Mouse (Mus musculus) intestine, embryonic 16.5 days (tissue): ENCODE data around the gene Aqp11. TPM values are rescaled to one million over a fixed set of nuclear protein-coding genes. Genes with fewer than 3 reads are reported as not detected.
A peak's percentile ranks its signal among the peaks of the same experiment; 100 is the strongest.

Source experiments
- ATAC-seq: fragments of 200-750 bp; cut with Nextera tagmentation; 2 replicates; pipeline ENCODE4 v1.8.0; 2017; ENCODE audit warnings: moderate TSS enrichment, moderate library complexity
- H3K27ac ChIP-seq: fragments of 300-500 bp; sonication (generic); 2 replicates; pipeline ENCODE4 v1.5.1; 2014; ENCODE audit warnings: mild to moderate bottlenecking, low read length
- H3K27me3 ChIP-seq: fragments of 300-500 bp; sonication (generic); replicated peaks from 2 replicates; pipeline ENCODE4 v1.6.1; 2014; ENCODE audit warnings: low read length, control low read depth, mixed read lengths; ENCODE audit not compliant: control insufficient read depth, insufficient read depth
- H3K36me3 ChIP-seq: fragments of 300-500 bp; sonication (generic); 2 replicates; pipeline ENCODE4 v1.6.1; 2014; ENCODE audit warnings: low read length, control low read depth; ENCODE audit not compliant: control insufficient read depth, insufficient read depth
- H3K4me1 ChIP-seq: fragments of 300-500 bp; sonication (generic); 2 replicates; pipeline ENCODE4 v1.6.1; 2014; ENCODE audit warnings: low read length, control low read depth, mixed read lengths; ENCODE audit not compliant: control insufficient read depth, insufficient read depth
- H3K4me2 ChIP-seq: fragments of 300-500 bp; sonication (generic); 2 replicates; pipeline ENCODE4 v1.6.1; 2014; ENCODE audit warnings: low read depth, low read length, control low read depth
- H3K4me3 ChIP-seq: fragments of 300-500 bp; sonication (generic); 2 replicates; pipeline ENCODE4 v1.5.1; 2014; ENCODE audit warnings: mild to moderate bottlenecking, low read length
- H3K9ac ChIP-seq: fragments of 300-500 bp; sonication (generic); 2 replicates; pipeline ENCODE4 v1.6.1; 2014; ENCODE audit warnings: low read depth, low read length
- H3K9me3 ChIP-seq: fragments of 300-500 bp; sonication (generic); 2 replicates; pipeline ENCODE4 v1.6.1; 2016; ENCODE audit warnings: low read length, control low read depth; ENCODE audit not compliant: control insufficient read depth
- WGBS: fragments of 180-500 bp; shearing (Covaris S2); extraction: QIAGEN DNeasy Blood & Tissue Kit; methylation state at CpG from one replicate; pipeline ENCODE4 v1.1.7; 2014; 5-methylcytosine and 5-hydroxymethylcytosine counted together
- polyA plus RNA-seq: library from polyadenylated mRNA; unstranded; fragments of >200 nt; fragmentation: Nextera tagmentation; extraction: Ambion mirVana; gene quantifications from 2 replicates; pipeline ENCODE4 v1.2.1, GENCODE M21; 2015

Gene Aqp11
- polyA plus RNA-seq, 1 experiment from 2014 or later = 93.4 TPM

GRCm38 (mm10) chr7:97748527-97749206 is 10.6 kb upstream of the Aqp11 start:
- no peaks in the 10 kb centered on the region for H3K27me3 ChIP-seq
- H3K36me3 ChIP-seq = no peaks in the 10 kb centered on the region
- WGBS = 61% methylated on average over 10 of the region's 10 CpGs
- peak; percentile 67 for ATAC-seq
- H3K4me3 ChIP-seq = peak overlapping the region; percentile 18
- H3K27ac ChIP-seq = peak overlapping the region; percentile 49
- H3K9me3 ChIP-seq = no peaks in the 10 kb centered on the region
- peak overlapping the region; percentile 28 for H3K4me2 ChIP-seq
- peak overlapping the region; percentile 43; the same call in 1 of the 2 replicates for H3K9ac ChIP-seq
- H3K4me1 ChIP-seq = peaks cover 4% of the 10 kb centered on the region; the same call in 1 of the 2 replicates

- Histone ChIP-seq H3K36me3 (no peaks in the 10 kb centered on the region), H3K27ac (peak overlapping the region; percentile 41; the same call in 1 of the 2 replicates), H3K4me2 (peak overlapping the region; percentile 28; the same call in 1 of the 2 replicates), H3K27me3 (no peaks in the 10 kb centered on the region), H3K9ac (peak overlapping the region; percentile 43; the same call in 1 of the 2 replicates), H3K9me3 (no peaks in the 10 kb centered on the region), H3K4me3 (no peak overlapping the region; the same call in 1 of the 2 replicates), H3K4me1 (peaks cover 4% of the 10 kb centered on the region; the same call in 1 of the 2 replicates)
- peak; percentile 72 for ATAC-seq
- 24% methylated on average over 28 of the region's 28 CpGs for WGBS
These were observed 9.9 kb upstream of the Aqp11 start for GRCm38 (mm10) chr7:97747787-97748497.

- H3K27ac ChIP-seq = no peak overlapping the region
- H3K36me3 ChIP-seq = no peaks in the 10 kb centered on the region
- H3K9me3 ChIP-seq = no peaks in the 10 kb centered on the region
- H3K27me3 ChIP-seq = no peaks in the 10 kb centered on the region
- H3K4me1 ChIP-seq = peaks cover 4% of the 10 kb centered on the region; the same call in 1 of the 2 replicates
- ATAC-seq = no peak
- H3K4me3 ChIP-seq = no peak overlapping the region
- WGBS = 81% methylated on average over 4 of the region's 4 CpGs
- H3K4me2 ChIP-seq = no peak overlapping the region
- H3K9ac ChIP-seq = no peak overlapping the region
These were observed 9.2 kb upstream of the Aqp11 start for GRCm38 (mm10) chr7:97747176-97747707.

- no peaks in the 10 kb centered on the region for H3K36me3 ChIP-seq
- no peak overlapping the region for H3K4me3 ChIP-seq
- H3K9ac ChIP-seq = no peak overlapping the region
- H3K9me3 ChIP-seq = no peaks in the 10 kb centered on the region
- H3K4me2 ChIP-seq = no peak overlapping the region
- H3K4me1 ChIP-seq = peaks cover 11% of the 10 kb centered on the region
- no peak overlapping the region for H3K27ac ChIP-seq
- no peak for ATAC-seq
- WGBS = 20% methylated on average over 3 of the region's 3 CpGs
- no peaks in the 10 kb centered on the region for H3K27me3 ChIP-seq
These were observed 7.2 kb upstream of the Aqp11 start for GRCm38 (mm10) chr7:97745299-97745698.

GRCm38 (mm10) chr7:97741756-97742291 is 3.7 kb upstream of the Aqp11 start:
- no peak overlapping the region for H3K4me3 ChIP-seq
- no peak overlapping the region for H3K9ac ChIP-seq
- H3K27ac ChIP-seq = no peak overlapping the region
- ATAC-seq = no peak
- no peaks in the 10 kb centered on the region for H3K36me3 ChIP-seq
- whole genome bisulfite sequencing = 23% methylated on average over 1 of the region's 1 CpGs
- H3K4me2 ChIP-seq = no peak overlapping the region
- no peaks in the 10 kb centered on the region for H3K9me3 ChIP-seq
- no peaks in the 10 kb centered on the region for H3K27me3 ChIP-seq
- H3K4me1 ChIP-seq = peaks cover 10% of the 10 kb centered on the region

- Histone ChIP-seq H3K36me3 (no peaks in the 10 kb centered on the region), H3K4me3 (no peak overlapping the region), H3K27me3 (no peaks in the 10 kb centered on the region), H3K4me2 (no peak overlapping the region), H3K27ac (peak overlapping the region; percentile 62), H3K9ac (no peak overlapping the region), H3K4me1 (peaks cover 10% of the 10 kb centered on the region), H3K9me3 (no peaks in the 10 kb centered on the region)
- 40% methylated on average over 10 of the region's 10 CpGs for WGBS
- peak; percentile 23 for ATAC-seq
These were observed 2.9 kb upstream of the Aqp11 start for GRCm38 (mm10) chr7:97740948-97741347.

GRCm38 (mm10) chr7:97737256-97737637 is 842 bp downstream of the Aqp11 start:
- WGBS = 9% methylated on average over 12 of the region's 12 CpGs
- H3K4me2 ChIP-seq = peak overlapping the region; percentile 67
- ATAC-seq = no peak
- peak overlapping the region; percentile 79 for H3K9ac ChIP-seq
- peak overlapping the region; percentile 60 for H3K4me3 ChIP-seq
- peaks cover 10% of the 10 kb centered on the region for H3K4me1 ChIP-seq
- H3K27me3 ChIP-seq = no peaks in the 10 kb centered on the region
- H3K9me3 ChIP-seq = no peaks in the 10 kb centered on the region
- no peaks in the 10 kb centered on the region for H3K36me3 ChIP-seq
- H3K27ac ChIP-seq = peak overlapping the region; percentile 64

GRCm38 (mm10) chr7:97735886-97736420 is 2.1 kb downstream of the Aqp11 start:
- ATAC-seq = no peak
- Histone ChIP-seq H3K27me3 (no peaks in the 10 kb centered on the region), H3K27ac (0 out of 2 replicates have a peak overlapping the region, but pooled peaks have one; percentile 20), H3K9ac (no peak overlapping the region), H3K9me3 (no peaks in the 10 kb centered on the region), H3K36me3 (no peaks in the 10 kb centered on the region), H3K4me2 (peak overlapping the region; percentile 41), H3K4me1 (peaks cover 10% of the 10 kb centered on the region), H3K4me3 (peak overlapping the region; percentile 15)
- 57% methylated on average over 4 of the region's 4 CpGs for WGBS

- ATAC-seq = peak; percentile 57
- peak overlapping the region; percentile 15 for H3K4me3 ChIP-seq
- 67% methylated on average over 8 of the region's 8 CpGs for WGBS
- peak overlapping the region; percentile 20; the same call in 1 of the 2 replicates for H3K27ac ChIP-seq
- H3K36me3 ChIP-seq = no peaks in the 10 kb centered on the region
- peak overlapping the region; percentile 41 for H3K4me2 ChIP-seq
- H3K27me3 ChIP-seq = no peaks in the 10 kb centered on the region
- no peak overlapping the region for H3K9ac ChIP-seq
- no peaks in the 10 kb centered on the region for H3K9me3 ChIP-seq
- H3K4me1 ChIP-seq = 0 out of 2 replicates have a peak, but pooled peaks cover 5% of the 10 kb centered on the region
These were observed 3.1 kb downstream of the Aqp11 start for GRCm38 (mm10) chr7:97735021-97735420.
